Mouse (Mus musculus) frontal cortex, adult 2 months (tissue): ENCODE results near the gene Dbp. TPM values are rescaled to one million over a fixed set of nuclear protein-coding genes. Genes with fewer than 3 reads are reported as not detected.

Experiments used
- DNase-seq, 2 experiments: peaks; one replicate each; pipeline ENCODE4 v3.0.0; 2022; ENCODE audit warnings: low spot score in 1 of 2; ENCODE audit errors: extremely low spot score in 1 of 2
- polyA plus RNA-seq: library from polyadenylated mRNA; depleted of rRNA; stranded (reverse); fragments of >200 nt; gene quantifications from 2 replicates; pipeline ENCODE4 v1.2.3, GENCODE M21; 2012

The Dbp gene
- polyA plus RNA-seq, 1 experiment: 208 TPM

GRCm38 (mm10) chr7:45722348-45722713 lies 17.4 kb downstream of the Dbp start:
- DNase-seq: no peak

GRCm38 (mm10) chr7:45723301-45723700 lies 18.4 kb downstream of the Dbp start:
- no peak for DNase-seq

DNA sequence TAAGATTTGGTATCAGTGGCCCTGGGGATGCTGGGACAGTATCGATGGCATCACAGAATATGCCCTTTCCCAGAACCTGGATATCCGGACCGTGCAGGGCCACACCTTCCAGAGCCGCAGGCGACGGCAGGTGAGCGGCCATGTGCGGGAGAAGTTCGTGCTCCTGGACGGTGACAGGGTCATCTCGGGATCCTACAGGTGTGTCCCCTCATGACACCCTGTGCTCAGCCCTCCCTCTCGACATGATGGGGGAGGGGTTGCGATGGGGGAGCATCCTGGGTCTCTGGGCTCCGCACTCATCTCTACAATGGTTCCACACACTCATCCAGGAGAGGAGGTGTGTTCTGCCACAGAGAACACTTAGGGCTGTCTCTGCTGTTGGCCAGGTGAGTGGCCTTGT lies 18.9 kb downstream of the Dbp start:
- DNase-seq: no peak

GRCm38 (mm10) chr7:45725151-45725550 lies 20.3 kb downstream of the Dbp start:
- no peak for DNase-seq

GRCm38 (mm10) chr7:45725713-45726112 lies 20.8 kb downstream of the Dbp start, which contains the start of gene Spaca4:
Gene Spaca4, minus strand, starts transcription at chr7:45725813.
- no peak for DNase-seq

DNA sequence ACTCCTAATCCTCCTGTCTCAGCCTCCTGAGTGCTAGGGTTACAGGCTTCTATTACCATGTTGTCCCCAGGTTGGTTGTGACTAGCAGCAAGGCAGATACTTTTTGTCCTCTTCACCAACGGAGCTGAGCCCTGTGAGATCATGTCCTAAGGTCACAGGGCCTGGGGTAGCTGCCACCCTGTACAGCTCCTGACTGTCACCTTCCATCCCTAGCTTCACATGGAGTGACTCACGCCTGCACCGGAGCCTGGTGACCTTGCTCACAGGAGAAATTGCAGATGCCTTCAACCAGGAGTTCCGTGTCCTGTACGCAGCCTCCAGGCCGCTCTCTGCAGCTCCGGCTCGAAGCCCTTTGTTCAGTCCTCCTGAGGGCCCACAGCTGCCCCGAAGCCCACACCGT lies 21.5 kb downstream of the Dbp start:
- no peak for DNase-seq

DNA sequence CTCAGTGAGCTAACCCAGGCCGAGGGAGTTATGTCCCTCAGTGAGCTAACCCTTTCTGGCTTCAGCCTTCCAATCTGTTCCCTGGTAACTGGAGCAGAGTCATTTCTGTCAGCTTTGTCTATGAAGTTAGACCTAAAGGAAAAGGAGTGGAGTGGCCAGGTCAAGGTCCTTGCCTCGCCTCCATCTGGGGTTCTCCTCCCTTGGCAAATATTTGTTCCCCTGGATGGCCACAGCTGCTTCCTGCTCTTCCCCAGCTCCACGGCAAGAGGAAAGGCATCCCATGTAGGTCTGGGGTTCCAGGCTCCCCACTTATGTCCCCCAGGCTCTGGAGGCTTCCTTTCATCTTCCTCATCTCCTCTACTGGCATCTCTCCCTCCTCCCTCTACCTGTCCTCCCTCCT lies 22.7 kb downstream of the Dbp start:
- no peak for DNase-seq

DNA sequence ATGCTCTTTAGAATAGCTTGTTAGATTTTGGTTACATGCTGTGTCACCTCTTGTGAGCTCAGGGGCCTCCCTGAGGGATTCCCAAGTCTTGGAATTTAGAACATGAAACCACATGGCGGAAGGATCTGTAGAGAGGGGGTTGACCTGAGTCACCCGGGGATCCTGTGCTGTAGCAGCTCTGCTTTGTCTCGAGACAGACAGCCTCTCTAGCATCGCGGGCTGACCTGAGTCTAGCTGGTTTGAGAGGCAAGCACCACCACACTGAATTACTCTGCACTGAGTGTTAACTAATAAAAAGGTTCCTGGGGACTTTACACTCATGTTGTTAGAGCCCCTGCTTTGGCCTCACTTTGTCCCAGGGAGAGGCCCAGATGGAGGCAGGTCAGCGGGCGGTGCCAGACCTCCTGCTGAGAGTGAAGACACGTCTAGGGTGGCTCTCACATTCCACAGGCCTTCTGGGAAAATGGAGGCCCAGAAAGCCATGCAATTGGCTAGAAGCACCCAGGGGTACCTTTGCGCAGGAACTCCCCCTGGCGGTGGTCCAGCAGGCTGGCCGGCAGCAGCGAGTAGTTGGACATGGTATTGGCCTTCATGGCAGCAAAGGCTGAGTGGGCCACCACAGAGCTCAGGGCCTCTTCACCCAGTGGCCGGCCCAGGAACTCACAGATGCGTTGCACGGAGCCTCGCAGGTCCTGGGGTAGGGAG lies 26.0 kb downstream of the Dbp start:
- no peak for DNase-seq

DNA sequence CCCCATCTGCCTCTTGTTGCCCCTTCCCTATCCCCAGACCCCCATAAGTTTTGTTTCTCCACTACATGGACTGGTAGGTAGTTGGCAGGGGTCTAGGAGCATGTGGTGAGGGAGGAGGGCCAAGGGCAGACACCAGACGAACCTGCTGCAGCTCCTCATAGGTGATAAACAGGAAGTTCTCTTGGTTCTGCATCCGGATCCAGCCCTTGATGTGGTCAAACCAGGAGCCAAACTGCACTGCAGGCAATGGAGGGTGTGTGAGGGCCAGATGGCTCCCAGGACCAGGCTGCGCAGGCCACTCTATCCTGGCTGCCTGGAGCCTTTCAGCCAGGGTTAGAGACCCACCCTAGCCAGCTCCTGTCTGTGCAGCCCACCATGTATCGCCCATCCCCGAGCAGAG lies 28.6 kb downstream of the Dbp start:
- DNase-seq: no peak

DNA sequence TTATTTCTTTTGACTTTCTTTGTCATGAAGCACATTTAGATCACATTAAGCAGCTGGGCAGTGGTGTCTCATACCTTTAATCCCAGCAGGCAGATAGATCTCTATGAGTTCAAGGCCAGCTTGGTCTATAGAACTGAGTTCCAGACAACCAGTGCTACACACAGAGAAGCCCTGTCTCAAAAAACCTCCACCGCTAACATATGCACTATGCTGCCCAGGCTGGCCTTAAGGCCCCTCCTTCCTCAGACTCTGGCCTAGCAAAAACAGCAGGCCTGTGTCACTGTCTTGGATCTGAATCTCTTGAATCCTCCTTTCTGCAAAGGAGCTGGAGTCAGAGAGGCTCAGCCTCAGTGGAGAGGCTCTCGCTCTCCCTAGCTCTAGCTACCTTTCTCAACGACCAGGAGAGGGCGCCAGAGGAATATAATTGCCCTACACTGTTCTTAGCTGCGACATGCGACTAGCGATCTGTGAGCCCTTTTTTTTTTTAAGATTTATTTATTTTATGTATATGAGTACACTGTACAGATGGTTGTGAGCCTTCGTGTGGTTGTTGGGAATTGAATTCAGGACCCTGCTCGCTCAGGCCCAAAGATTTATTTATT lies 34.4 kb downstream of the Dbp start:
- peak; percentile 63 to 94 for DNase-seq

DNA sequence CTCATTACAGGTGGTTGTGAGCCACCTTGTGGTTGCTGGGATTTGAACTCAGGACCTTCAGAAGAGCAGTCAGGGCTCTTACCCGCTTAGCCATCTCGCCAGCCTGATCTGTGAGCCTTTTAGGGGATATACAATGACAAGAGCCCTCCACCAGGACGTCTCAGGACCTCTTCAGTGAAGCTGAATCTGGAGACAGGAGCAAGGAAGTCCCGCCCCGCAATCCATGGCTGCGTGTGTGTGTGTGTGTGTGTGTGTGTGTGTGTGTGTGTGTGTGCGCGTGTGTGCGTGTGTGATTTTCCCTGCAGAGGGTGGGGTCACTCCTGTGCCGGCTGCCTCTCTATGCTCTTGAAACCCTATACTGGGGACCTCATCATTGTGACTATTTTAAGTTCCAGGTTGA lies 34.9 kb downstream of the Dbp start:
- no peak for DNase-seq

DNA sequence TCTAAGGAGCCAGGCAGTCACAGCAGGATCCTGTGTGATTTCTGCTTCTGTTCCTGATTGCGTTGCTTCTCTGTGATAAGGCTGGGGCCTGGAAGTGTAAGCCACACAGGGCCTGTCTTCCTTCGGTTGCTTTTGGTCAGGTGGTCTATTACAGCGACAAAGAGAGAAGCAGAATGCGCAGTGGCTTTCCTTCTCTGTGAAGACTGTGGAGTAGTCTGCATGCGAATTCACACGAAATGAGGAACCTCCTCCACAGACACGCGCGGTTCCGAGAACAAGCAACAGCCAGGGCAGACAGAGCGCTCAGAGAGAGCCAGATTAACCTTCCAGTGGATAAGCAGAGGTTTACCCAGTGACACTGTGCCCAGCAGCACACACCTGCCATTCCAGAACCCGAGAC lies 36.4 kb downstream of the Dbp start:
- DNase-seq: peak in 1 of 2 experiments; percentile 36

DNA sequence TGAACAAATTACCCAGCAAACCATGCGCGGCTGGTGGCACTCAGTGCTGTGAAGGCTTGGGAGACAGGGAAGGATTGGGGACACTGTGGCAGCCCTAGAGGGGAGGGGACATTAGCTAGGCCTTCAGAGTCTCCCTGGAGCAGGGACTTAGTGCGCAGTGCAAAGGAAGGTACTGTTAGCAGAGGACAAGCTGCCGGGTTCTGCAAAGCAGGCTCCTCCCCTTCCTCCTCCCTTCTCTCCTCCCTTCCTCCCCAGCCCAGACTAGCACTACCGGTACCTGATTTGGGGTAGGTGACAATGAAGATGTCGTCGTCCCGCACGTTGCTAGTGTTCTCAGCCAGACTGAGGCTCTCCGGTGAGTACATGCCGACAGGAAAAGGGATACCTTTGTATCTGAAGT lies 36.9 kb downstream of the Dbp start:
- DNase-seq: peak in 1 of 2 experiments; percentile 53

GRCm38 (mm10) chr7:45742338-45742737 lies 37.5 kb downstream of the Dbp start:
- DNase-seq: peak; percentile 82 to 90

- DNase-seq: peak; percentile 63 to 89
These were observed 39.5 kb downstream of the Dbp start for GRCm38 (mm10) chr7:45744387-45744786.

- DNase-seq: no peak
These were observed 41.6 kb downstream of the Dbp start for GRCm38 (mm10) chr7:45746518-45746917.

- no peak for DNase-seq
These were observed 42.6 kb downstream of the Dbp start for GRCm38 (mm10) chr7:45747450-45747849.

GRCm38 (mm10) chr7:45748110-45748509 lies 43.2 kb downstream of the Dbp start:
- DNase-seq: no peak

DNA sequence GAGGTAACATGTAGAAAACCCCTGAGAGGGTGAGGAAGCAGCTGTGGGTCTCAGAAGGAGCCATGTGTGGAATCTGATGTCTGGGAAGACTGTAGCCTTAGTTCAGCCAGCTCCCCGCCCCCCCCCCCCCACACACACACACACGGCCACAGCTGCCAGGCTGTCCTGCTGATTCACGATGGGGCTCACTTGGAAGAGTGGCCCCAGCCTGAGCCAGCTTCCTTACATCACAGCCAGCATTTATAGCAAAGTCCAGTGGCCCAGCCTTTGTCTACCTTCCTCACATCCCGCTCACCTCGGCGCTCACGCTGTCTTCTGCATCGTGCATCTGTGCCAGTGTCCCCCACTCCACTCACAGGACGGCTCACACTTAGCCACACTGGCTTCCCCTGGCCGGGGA lies 44.5 kb downstream of the Dbp start:
- no peak for DNase-seq

GRCm38 (mm10) chr7:45750162-45750561 lies 45.3 kb downstream of the Dbp start:
- DNase-seq: no peak

- no peak for DNase-seq
These were observed 50.8 kb downstream of the Dbp start for GRCm38 (mm10) chr7:45755703-45756102.

- DNase-seq: no peak
These were observed 54.5 kb downstream of the Dbp start for GRCm38 (mm10) chr7:45759400-45759799.
